Mouse (Mus musculus) MEL (cell line): Measurements from ENCODE around the gene Mlh1.

Experiments used
- EP300 ChIP-seq, 2 experiments: IDR thresholded peaks; 2 replicates each; pipeline ENCODE4 v1.6.1; 2011; ENCODE audit warnings: improper control_type of control experiment in 2 of 2, low read length in 2 of 2, low read depth in 1 of 2, mild to moderate bottlenecking in 1 of 2
- GABPA ChIP-seq: IDR thresholded peaks from 2 replicates; pipeline ENCODE4 v1.6.1; 2012; ENCODE audit warnings: low read depth, mild to moderate bottlenecking, inconsistent platforms, low read length, improper control_type of control experiment, moderate library complexity
- MAZ ChIP-seq: IDR thresholded peaks from 2 replicates; pipeline ENCODE4 v1.6.1; 2012; ENCODE audit warnings: low read depth, mild to moderate bottlenecking, inconsistent platforms, low read length, improper control_type of control experiment
- NRF1 ChIP-seq: IDR thresholded peaks from 2 replicates; pipeline ENCODE4 v1.6.1; 2014; ENCODE audit warnings: low read depth, mild to moderate bottlenecking, inconsistent platforms, low read length, improper control_type of control experiment, moderate library complexity; ENCODE audit not compliant: poor library complexity, insufficient read depth, severe bottlenecking
- POLR2A ChIP-seq, 2 experiments: IDR thresholded peaks; 2 replicates each; pipeline ENCODE4 v1.6.1; 2011 to 2012; ENCODE audit warnings: low read length in 2 of 2, mild to moderate bottlenecking in 2 of 2, control low read depth in 1 of 2, improper control_type of control experiment in 1 of 2, low read depth in 1 of 2, moderate library complexity in 1 of 2; ENCODE audit not compliant: control insufficient read depth in 1 of 2, insufficient read depth in 1 of 2, poor library complexity in 1 of 2
- TAL1 ChIP-seq: IDR thresholded peaks from 2 replicates; pipeline ENCODE4 v1.6.1; 2012; ENCODE audit warnings: mild to moderate bottlenecking, inconsistent platforms, low read length, moderate library complexity, mixed read lengths
- USF1 ChIP-seq: IDR thresholded peaks from 2 replicates; pipeline ENCODE4 v1.6.1; 2014; ENCODE audit warnings: low read depth, mild to moderate bottlenecking, inconsistent platforms, low read length, improper control_type of control experiment, moderate library complexity

DNA sequence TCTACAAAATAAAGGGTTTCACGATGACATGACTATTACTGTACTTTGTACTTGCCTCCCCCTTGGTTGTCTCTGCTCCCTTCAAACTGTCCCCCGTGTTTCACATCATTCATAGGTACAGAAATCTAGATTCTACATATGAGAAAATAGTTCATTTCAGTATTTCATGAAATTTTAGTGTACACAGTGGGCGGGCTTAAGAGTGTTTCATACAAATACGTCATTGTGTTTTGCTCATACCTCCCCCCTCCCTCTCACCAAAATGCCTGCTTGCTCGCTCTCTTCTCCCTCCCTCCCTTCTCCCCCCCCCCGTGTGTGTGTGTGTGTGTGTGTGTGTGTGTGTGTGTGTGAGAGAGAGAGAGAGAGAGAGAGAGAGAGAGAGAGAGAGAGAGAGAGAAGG, 41.7 kb upstream of the Mlh1 start:
- TF ChIP-seq NRF1 = no peak
- no peak for TF ChIP-seq EP300 (IDR thresholded peaks at IDR 0.05; ENCODE audit: low read depth in 1 of 2, low read length in 2 of 2)
- TF ChIP-seq POLR2A (IDR thresholded peaks at IDR 0.05; ENCODE audit: control insufficient read depth in 1 of 2, insufficient read depth in 1 of 2, low read depth in 1 of 2, low read length in 2 of 2, poor library complexity in 1 of 2) = no peak
- TF ChIP-seq MAZ = no peak
- TF ChIP-seq GABPA = no peak
- no peak for TF ChIP-seq USF1
- no peak for TF ChIP-seq TAL1
